Mouse (Mus musculus) kidney, postnatal 4 days (tissue): ENCODE data around the gene Klhl7.
"Not testable (repeated sequence)": the region's sequence is repeated elsewhere in the genome, so short reads cannot be mapped to it uniquely, and the experiment has no call there.

Experiments used
- DNase-seq, 2 experiments: peaks; one replicate each; pipeline ENCODE4 v3.0.0; 2021; ENCODE audit warnings: mixed read lengths in 2 of 2

The Klhl7 gene

GRCm38 (mm10) chr5:24095881-24096280, 4.5 kb upstream of the Klhl7 start:
- DNase-seq = peak in 1 of 2 experiments; percentile 15

- DNase-seq = peak; percentile 68 to 82
Observed at GRCm38 (mm10) chr5:24100810-24101311, 456 bp downstream of the Klhl7 start.

- DNase-seq = peak in 1 of 2 experiments; percentile 11
Observed at GRCm38 (mm10) chr5:24101446-24102140, 1.2 kb downstream of the Klhl7 start.

GRCm38 (mm10) chr5:24103235-24103634, 2.8 kb downstream of the Klhl7 start:
- not testable (repeated sequence) for DNase-seq

GRCm38 (mm10) chr5:24103841-24104240, 3.4 kb downstream of the Klhl7 start:
- no peak for DNase-seq

GRCm38 (mm10) chr5:24107071-24107739, 6.8 kb downstream of the Klhl7 start:
- no peak for DNase-seq

GRCm38 (mm10) chr5:24107740-24108098, 7.3 kb downstream of the Klhl7 start:
- DNase-seq = no peak

GRCm38 (mm10) chr5:24110068-24110467, 9.7 kb downstream of the Klhl7 start:
- peak; percentile 57 to 69 for DNase-seq

GRCm38 (mm10) chr5:24112116-24112903, 11.9 kb downstream of the Klhl7 start:
- DNase-seq = no peak

- no peak for DNase-seq
Observed at GRCm38 (mm10) chr5:24122221-24122620, 21.8 kb downstream of the Klhl7 start.

- DNase-seq = no peak
Observed at GRCm38 (mm10) chr5:24124175-24124574, 23.8 kb downstream of the Klhl7 start.

GRCm38 (mm10) chr5:24124579-24125276, 24.3 kb downstream of the Klhl7 start:
- DNase-seq = no peak

GRCm38 (mm10) chr5:24125910-24126636, 25.7 kb downstream of the Klhl7 start:
- DNase-seq = no peak

GRCm38 (mm10) chr5:24126967-24127366, 26.6 kb downstream of the Klhl7 start:
- no peak for DNase-seq

- DNase-seq = no peak
Observed at GRCm38 (mm10) chr5:24146964-24147363, 46.6 kb downstream of the Klhl7 start.

GRCm38 (mm10) chr5:24152199-24152598, 51.8 kb downstream of the Klhl7 start:
- DNase-seq = no peak

GRCm38 (mm10) chr5:24156774-24157173, 56.4 kb downstream of the Klhl7 start:
- DNase-seq = no peak

- DNase-seq = peak; percentile 98
Observed at GRCm38 (mm10) chr5:24164789-24165445, 64.5 kb downstream of the Klhl7 start, which contains the start of gene Nupl2. Nupl2 (plus strand) TSS chr5:24164963.

- DNase-seq = peak; percentile 34 to 46
Observed at GRCm38 (mm10) chr5:24167263-24167662, 66.9 kb downstream of the Klhl7 start.

- no peak for DNase-seq
Observed at GRCm38 (mm10) chr5:24169881-24170280, 69.5 kb downstream of the Klhl7 start.

- no peak for DNase-seq
Observed at GRCm38 (mm10) chr5:24172092-24172491, 71.7 kb downstream of the Klhl7 start.
